Mouse (Mus musculus) monocyte, adult 2 months (primary cell): ENCODE results near the gene Myo7a.

Experiments
- DNase-seq, 2 experiments: peaks; one replicate each; pipeline ENCODE4 v3.0.0; 2022; ENCODE audit warnings: low spot score in 2 of 2, low read depth in 1 of 2

Gene Myo7a

GRCm38 (mm10) chr7:98142648-98143047 is 23.3 kb upstream of the Myo7a start:
- DNase-seq = no peak

GRCm38 (mm10) chr7:98142247-98142646 is 22.9 kb upstream of the Myo7a start:
- no peak for DNase-seq

- no peak for DNase-seq
These were observed 21.9 kb upstream of the Myo7a start for GRCm38 (mm10) chr7:98141206-98141605.

- no peak for DNase-seq
These were observed 21.3 kb upstream of the Myo7a start for GRCm38 (mm10) chr7:98140597-98140996.

- no peak for DNase-seq
These were observed 19.9 kb upstream of the Myo7a start for GRCm38 (mm10) chr7:98139216-98139615.

GRCm38 (mm10) chr7:98137995-98138394 is 18.7 kb upstream of the Myo7a start:
- DNase-seq = no peak

- no peak for DNase-seq
These were observed 18.3 kb upstream of the Myo7a start for GRCm38 (mm10) chr7:98137583-98137982.

- DNase-seq = no peak
These were observed 12.4 kb upstream of the Myo7a start for GRCm38 (mm10) chr7:98131751-98132150.

- no peak for DNase-seq
These were observed 6.1 kb upstream of the Myo7a start for GRCm38 (mm10) chr7:98125473-98125872.

- DNase-seq = no peak
These were observed 5.4 kb upstream of the Myo7a start for GRCm38 (mm10) chr7:98124701-98125100.

GRCm38 (mm10) chr7:98121673-98122072 is 2.3 kb upstream of the Myo7a start:
- DNase-seq = no peak

- DNase-seq = no peak
These were observed 1.9 kb upstream of the Myo7a start for GRCm38 (mm10) chr7:98121241-98121640.

GRCm38 (mm10) chr7:98120325-98120724 is 1.0 kb upstream of the Myo7a start:
- peak in 1 of 2 experiments; percentile 47 for DNase-seq

GRCm38 (mm10) chr7:98119961-98120232 is 573 bp upstream of the Myo7a start:
- no peak for DNase-seq

GRCm38 (mm10) chr7:98117012-98117660 is 2.2 kb downstream of the Myo7a start:
- DNase-seq = no peak

GRCm38 (mm10) chr7:98114656-98115055 is 4.7 kb downstream of the Myo7a start:
- DNase-seq = no peak

GRCm38 (mm10) chr7:98111233-98111632 is 8.1 kb downstream of the Myo7a start:
- DNase-seq = no peak

GRCm38 (mm10) chr7:98109771-98110170 is 9.6 kb downstream of the Myo7a start:
- DNase-seq = no peak

GRCm38 (mm10) chr7:98108636-98109430 is 10.5 kb downstream of the Myo7a start:
- no peak for DNase-seq

GRCm38 (mm10) chr7:98106272-98106671 is 13.1 kb downstream of the Myo7a start:
- no peak for DNase-seq

GRCm38 (mm10) chr7:98104481-98105435 is 14.6 kb downstream of the Myo7a start:
- no peak for DNase-seq

GRCm38 (mm10) chr7:98103942-98104292 is 15.4 kb downstream of the Myo7a start:
- DNase-seq = no peak
